Mouse (Mus musculus) heart, postnatal 0 days (tissue): ENCODE results near the gene Neurl1b.

Experiments used
- CTCF ChIP-seq: IDR thresholded peaks from 2 replicates; pipeline ENCODE4 v1.5.1; 2016; ENCODE audit warnings: antibody characterized with exemption, control low read depth, low read depth
- EP300 ChIP-seq: IDR thresholded peaks from 2 replicates; pipeline ENCODE4 v1.6.1; 2016; ENCODE audit warnings: antibody characterized with exemption, low read depth

DNA sequence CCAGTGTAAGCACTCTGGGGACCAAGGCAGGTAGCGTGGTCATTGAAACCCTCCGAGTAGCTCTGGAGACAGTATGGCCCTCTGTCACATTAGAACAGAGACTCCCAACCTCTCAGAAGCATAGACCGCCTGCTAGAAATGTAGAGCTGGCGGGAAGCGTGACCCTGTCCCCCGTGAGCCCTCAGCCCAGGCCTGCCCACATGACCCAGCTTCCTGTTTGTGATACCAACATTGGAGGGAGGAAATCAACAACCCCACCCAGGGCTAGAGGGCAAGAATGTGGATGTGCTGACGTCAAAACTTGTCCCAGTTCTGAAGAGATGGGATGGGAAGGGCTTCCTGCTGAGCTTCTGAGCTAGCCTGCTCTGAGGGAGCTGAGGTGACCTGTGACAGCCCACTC is 50.3 kb downstream of the Neurl1b start:
- no peak for TF ChIP-seq CTCF
- peak; percentile 93 for TF ChIP-seq EP300
